Mouse (Mus musculus): ENCODE data around the gene Fat4. TPM values are rescaled to one million over a fixed set of nuclear protein-coding genes. Genes with fewer than 3 reads are reported as not detected.

Fat4 gene
- polyA plus RNA-seq, 1 experiment = 0.13 TPM

DNA sequence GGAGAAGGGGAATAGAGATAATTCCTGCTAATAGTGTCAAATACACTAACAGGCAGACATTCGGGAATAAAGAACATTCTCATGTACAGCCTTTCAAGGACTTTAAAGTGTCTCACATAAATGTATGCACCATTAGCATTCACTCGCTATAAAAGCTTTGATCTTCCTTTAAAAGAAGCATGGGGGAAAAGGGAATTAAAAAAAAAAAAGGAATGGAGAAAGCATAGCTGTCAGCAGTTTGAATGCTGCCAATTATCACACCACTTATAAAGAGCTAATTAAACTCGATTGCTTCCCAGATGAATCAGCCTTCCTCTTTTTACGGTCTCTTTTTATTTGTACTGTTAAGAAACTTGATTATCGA, 161.5 kb downstream of the Fat4 start:
- H3K9me3 ChIP-seq (replicated peaks; ENCODE audit: control insufficient read depth, insufficient read depth, low read length, poor library complexity, severe bottlenecking) = no peaks in the 10 kb centered on the region
- H3K4me3 ChIP-seq (ENCODE audit: low read depth, low read length) = no peak overlapping the region
- H3K4me1 ChIP-seq (ENCODE audit: control insufficient read depth, insufficient read depth, low read length) = no peaks in the 10 kb centered on the region
- H3K27me3 ChIP-seq (ENCODE audit: control insufficient read depth, insufficient read depth, low read length, poor library complexity, severe bottlenecking) = no peaks in the 10 kb centered on the region
- TF ChIP-seq EP300 (IDR thresholded peaks at IDR 0.05; ENCODE audit: insufficient read depth, low read depth, low read length) (no peak), CTCF (IDR thresholded peaks at IDR 0.05; ENCODE audit: low read depth, low read length) (no peak), POLR2A (IDR thresholded peaks at IDR 0.05; ENCODE audit: insufficient read depth, low read length) (no peak)
- H3K27ac ChIP-seq (ENCODE audit: insufficient read depth, low read length) = no peak overlapping the region
- H3K9ac ChIP-seq (ENCODE audit: low read depth, poor library complexity, severe bottlenecking) = no peak overlapping the region
- H3K36me3 ChIP-seq (ENCODE audit: control insufficient read depth, insufficient read depth, low read length, poor library complexity, severe bottlenecking) = no peaks in the 10 kb centered on the region

DNA sequence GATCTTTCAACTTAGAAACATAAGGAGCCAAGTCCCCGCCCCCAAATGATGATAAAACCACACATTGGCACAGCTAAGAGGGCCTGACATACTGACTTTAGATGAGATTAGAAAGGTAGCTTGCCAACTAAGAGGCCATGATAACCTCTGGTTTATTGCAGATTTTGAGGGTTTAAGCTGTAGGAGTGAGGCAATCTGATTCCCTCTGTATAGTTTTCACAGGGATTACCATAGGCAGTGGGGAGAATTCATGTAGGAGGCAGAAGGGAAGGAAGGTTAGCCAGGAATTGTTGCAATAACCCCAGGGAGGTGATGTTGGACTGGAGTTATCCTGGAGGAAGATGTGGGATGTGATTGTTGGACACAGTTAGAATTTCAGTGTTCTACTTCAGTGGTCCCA, 163.4 kb downstream of the Fat4 start:
- no peak for TF ChIP-seq EP300 (IDR thresholded peaks at IDR 0.05; ENCODE audit: insufficient read depth, low read depth, low read length)
- no peak for TF ChIP-seq POLR2A (IDR thresholded peaks at IDR 0.05; ENCODE audit: insufficient read depth, low read length)
- no peak for TF ChIP-seq CTCF (IDR thresholded peaks at IDR 0.05; ENCODE audit: low read depth, low read length)
- Histone ChIP-seq H3K4me1 (ENCODE audit: control insufficient read depth, insufficient read depth, low read length) (no peaks in the 10 kb centered on the region), H3K9me3 (replicated peaks; ENCODE audit: control insufficient read depth, insufficient read depth, low read length, poor library complexity, severe bottlenecking) (no peaks in the 10 kb centered on the region), H3K27me3 (ENCODE audit: control insufficient read depth, insufficient read depth, low read length, poor library complexity, severe bottlenecking) (no peaks in the 10 kb centered on the region), H3K27ac (ENCODE audit: insufficient read depth, low read length) (no peak overlapping the region), H3K9ac (ENCODE audit: low read depth, poor library complexity, severe bottlenecking) (no peak overlapping the region), H3K36me3 (ENCODE audit: control insufficient read depth, insufficient read depth, low read length, poor library complexity, severe bottlenecking) (no peaks in the 10 kb centered on the region), H3K4me3 (ENCODE audit: low read depth, low read length) (no peak overlapping the region)

DNA sequence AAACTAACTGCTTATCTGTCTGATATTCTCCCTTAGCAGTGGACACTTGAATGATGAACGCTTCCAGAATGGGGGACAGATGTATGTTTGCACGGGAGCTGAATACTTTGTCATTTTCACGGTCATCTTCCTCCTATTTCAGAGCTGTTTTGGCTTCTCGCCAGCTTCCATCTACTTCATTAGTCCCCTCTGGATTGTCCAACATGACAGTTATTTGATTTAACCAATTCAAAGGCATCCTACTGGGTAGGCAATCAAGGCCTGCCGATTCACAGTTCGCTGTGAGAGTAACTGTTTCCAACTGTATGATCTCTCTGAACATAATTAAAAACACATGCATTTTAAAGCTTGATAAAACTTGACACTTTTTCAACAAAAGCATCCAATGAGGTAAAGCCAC, 166.3 kb downstream of the Fat4 start:
- TF ChIP-seq CTCF (IDR thresholded peaks at IDR 0.05; ENCODE audit: low read depth, low read length) (no peak), EP300 (IDR thresholded peaks at IDR 0.05; ENCODE audit: insufficient read depth, low read depth, low read length) (no peak)
- H3K9me3 ChIP-seq (replicated peaks; ENCODE audit: control insufficient read depth, insufficient read depth, low read length, poor library complexity, severe bottlenecking) = no peaks in the 10 kb centered on the region
- H3K27ac ChIP-seq (ENCODE audit: insufficient read depth, low read length) = no peak overlapping the region

More for the DNA sequence above, 166.3 kb downstream of the Fat4 start:
- Histone ChIP-seq H3K4me1 (ENCODE audit: control insufficient read depth, insufficient read depth, low read length) (no peaks in the 10 kb centered on the region), H3K36me3 (ENCODE audit: control insufficient read depth, insufficient read depth, low read length, poor library complexity, severe bottlenecking) (no peaks in the 10 kb centered on the region), H3K27me3 (ENCODE audit: control insufficient read depth, insufficient read depth, low read length, poor library complexity, severe bottlenecking) (no peaks in the 10 kb centered on the region), H3K4me3 (ENCODE audit: low read depth, low read length) (no peak overlapping the region), H3K9ac (ENCODE audit: low read depth, poor library complexity, severe bottlenecking) (no peak overlapping the region)
